Mouse (Mus musculus) cerebellum, postnatal 36 days (tissue): ENCODE measurements around the gene Pou2f1.

ENCODE experiments used
- DNase-seq, 2 experiments: peaks; one replicate each; pipeline ENCODE4 v3.0.0; 2021 to 2022; ENCODE audit warnings: mixed read lengths in 2 of 2

The Pou2f1 gene

DNA sequence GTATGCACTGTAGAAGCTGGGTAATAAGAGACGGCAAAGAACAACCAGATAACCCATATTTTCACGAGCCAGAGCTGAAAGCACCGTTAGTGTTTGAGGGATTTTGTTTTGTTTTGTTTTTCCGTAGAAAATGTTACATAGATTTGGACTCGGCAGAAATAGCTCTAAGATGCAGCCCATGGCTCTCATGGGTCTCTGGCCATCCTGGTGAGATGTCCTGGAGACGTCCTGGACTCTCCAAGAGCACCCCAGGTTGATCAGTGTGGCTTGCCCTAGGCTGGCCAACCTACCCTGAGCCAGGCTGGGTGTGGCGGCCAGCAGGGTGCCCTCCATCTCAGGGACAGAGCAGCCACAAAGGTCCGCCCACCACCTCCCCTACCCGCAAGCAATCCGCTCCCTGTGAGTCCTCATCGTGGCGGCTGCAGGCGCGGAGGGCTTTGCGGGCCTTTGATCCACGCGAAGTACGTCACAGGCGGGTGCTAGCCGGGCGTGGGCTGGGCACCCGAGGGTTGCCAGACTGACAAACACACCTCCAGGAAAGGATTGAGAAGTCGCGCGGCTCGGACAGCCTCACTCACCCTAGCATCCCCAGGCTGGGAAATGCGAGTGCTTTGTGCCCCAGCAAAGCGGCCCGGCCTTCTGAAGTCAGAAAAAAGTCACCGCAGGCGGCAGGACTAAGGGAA, 161.8 kb downstream of the Pou2f1 start:
- DNase-seq: peak in 1 of 2 experiments; percentile 17

DNA sequence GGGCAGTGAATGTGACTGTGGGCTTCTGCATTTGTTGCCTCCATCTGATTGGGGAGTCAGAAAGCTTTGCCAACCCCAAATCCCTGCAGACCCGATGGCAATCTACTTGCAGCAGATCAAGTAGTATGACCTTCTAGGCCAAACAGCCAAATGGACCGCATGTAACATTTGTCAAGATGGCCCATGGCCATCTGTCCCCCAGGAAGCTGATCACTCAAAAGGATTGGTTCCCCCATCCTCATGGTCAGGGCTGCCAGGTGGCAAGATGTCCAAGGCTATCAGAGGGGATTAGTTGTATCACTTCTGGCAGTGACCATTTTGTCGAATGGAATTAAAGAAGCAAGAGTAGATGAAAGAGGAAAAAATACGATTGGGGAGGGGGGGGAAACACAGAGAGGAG, 163.3 kb downstream of the Pou2f1 start:
- no peak for DNase-seq

DNA sequence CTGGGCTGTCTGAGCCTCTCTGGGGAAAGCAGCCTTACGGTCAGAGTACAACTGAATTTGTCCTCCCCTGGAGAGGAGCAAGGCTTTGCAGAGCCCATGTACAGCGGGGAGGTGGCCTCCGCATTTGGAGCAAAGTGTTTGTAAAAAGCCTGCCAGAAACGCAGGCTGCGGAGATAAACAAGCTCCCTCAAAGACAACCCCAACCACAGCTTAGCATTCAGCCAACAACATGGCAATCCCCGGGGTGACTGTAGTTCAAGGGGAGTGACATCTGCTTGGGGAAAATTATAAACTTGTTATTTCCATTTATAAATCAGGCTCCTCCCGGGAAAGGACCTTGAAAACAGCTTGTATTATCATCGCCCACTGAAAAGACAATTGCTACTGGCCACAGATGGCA, 164.9 kb downstream of the Pou2f1 start:
- no peak for DNase-seq

DNA sequence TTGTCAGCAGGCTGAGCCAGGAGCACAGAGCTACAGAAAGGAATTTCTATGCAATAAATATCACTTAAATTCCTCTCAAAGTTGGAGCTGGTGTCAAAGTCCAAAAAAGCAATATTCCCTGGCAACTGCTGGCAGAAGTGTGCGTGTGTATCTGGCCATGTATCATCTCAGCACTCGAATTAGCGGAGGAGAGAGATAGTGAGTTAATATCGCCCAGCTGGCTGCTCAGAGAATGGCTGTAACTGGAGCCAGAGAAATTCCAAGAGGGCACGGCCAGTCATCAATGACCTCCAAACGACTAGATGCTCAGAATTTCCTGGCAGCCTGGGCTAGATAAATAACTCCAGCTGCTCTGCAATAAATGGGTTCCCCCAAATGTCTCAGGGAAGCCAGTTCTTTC, 166.0 kb downstream of the Pou2f1 start:
- no peak for DNase-seq

DNA sequence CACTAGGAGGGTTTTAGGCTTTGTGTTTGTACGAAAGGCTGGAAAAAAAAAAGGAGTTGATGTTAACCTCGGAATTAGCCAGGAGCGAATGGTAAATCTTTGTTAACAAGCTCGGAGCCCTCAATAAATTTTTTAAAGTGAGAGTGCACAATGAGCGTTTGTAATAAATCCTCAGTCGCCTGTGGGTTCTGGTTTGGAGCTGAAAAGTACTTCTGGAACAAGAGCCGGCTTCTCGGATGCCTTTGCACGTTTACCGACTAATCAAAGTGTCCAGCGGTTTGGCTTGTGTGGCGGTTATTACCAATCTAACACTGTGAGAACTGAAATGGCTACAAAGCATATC, 167.9 kb downstream of the Pou2f1 start:
- DNase-seq: no peak

GRCm38 (mm10) chr1:165833910-165834632, 168.4 kb downstream of the Pou2f1 start:
- DNase-seq: no peak

GRCm38 (mm10) chr1:165833244-165833643, 169.2 kb downstream of the Pou2f1 start:
- DNase-seq: no peak

DNA sequence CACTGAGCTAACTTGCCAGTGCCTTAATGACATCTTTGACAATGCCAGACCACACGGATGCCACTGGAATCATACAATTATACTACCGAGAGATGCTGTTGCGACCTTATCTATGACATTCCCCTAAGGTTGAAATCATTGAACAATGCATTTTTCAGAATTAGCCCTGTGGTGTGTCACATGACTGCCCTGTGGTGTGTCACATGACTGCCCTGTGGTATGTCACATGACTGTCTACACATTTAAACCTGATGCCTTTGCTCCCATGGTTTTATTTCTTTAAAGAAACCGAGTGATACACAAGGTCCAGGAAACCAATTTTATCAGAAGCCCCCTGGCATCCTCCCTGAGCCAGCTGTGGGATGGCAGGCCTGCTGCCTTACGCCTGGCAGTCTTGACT, 172.6 kb downstream of the Pou2f1 start:
- DNase-seq: no peak

GRCm38 (mm10) chr1:165828615-165829014, 173.9 kb downstream of the Pou2f1 start:
- DNase-seq: no peak

- DNase-seq: no peak
Measured at GRCm38 (mm10) chr1:165828173-165828572, 174.3 kb downstream of the Pou2f1 start.

- no peak for DNase-seq
Measured at GRCm38 (mm10) chr1:165822031-165822430, 180.4 kb downstream of the Pou2f1 start.

GRCm38 (mm10) chr1:165819147-165819546, 183.3 kb downstream of the Pou2f1 start:
- DNase-seq: no peak

GRCm38 (mm10) chr1:165818145-165818860, 184.2 kb downstream of the Pou2f1 start:
- DNase-seq: no peak

DNA sequence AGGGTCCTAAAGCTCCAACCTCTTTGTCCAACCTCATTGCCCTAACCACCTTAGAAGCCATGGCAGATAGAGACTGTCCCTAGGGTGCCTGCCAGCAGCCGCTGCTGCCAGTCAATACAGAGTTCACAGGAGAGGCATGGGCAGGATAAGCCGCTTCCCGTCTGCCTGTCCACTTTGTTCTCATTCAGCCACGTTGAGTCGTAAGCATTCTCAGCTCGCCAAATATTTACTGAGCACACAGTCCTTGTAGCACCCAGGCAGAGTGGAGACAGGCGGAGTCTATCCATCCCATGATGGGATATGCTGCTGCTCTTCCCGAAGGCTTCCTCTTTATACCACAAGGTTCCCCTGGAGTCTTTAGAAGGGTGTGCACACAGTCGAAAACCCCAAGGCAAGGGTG, 185.2 kb downstream of the Pou2f1 start:
- no peak for DNase-seq

DNA sequence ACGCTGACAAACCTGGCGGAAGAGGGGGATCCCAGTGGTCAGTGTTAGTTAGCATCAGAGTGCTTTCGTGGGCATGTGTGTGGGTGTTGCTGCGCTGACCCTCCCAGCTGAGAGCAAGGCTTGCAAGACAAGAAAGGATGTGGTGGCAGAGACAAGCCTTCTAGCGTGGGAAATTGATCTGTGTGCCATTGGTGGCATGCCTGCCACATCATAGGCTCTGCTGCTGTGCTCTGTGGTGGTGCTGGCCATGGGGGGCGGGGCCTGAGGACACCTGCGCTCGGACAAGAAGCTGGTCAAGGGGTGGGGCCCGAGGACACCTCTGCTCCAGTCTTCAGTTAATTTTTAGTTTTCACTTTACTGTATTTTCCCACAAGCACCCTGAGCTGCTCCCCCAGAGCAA, 186.1 kb downstream of the Pou2f1 start:
- no peak for DNase-seq
